Mouse (Mus musculus): ENCODE results near the gene Abca13. TPM values are rescaled to one million over a fixed set of nuclear protein-coding genes. Genes with fewer than 3 reads are reported as not detected.
A peak's percentile ranks its signal among the peaks of the same experiment; 100 is the strongest.

Abca13 gene
- polyA plus RNA-seq, 1 experiment from 2014 or later: 0.04 TPM

- H3K4me1 ChIP-seq (ENCODE audit: control insufficient read depth, insufficient read depth, low read length): no peaks in the 10 kb centered on the region
- H3K36me3 ChIP-seq (ENCODE audit: control insufficient read depth, insufficient read depth, low read length): no peaks in the 10 kb centered on the region
- no peak overlapping the region for H3K4me2 ChIP-seq (ENCODE audit: low read length)
- WGBS: 53% methylated on average over 1 of the region's 1 CpGs
- no peak overlapping the region for H3K9ac ChIP-seq (ENCODE audit: low read depth, low read length)
- no peaks in the 10 kb centered on the region for H3K27me3 ChIP-seq (ENCODE audit: control insufficient read depth, insufficient read depth, low read depth, low read length)
- H3K4me3 ChIP-seq (ENCODE audit: low read depth, low read length): no peak overlapping the region
- H3K9me3 ChIP-seq (replicated peaks; ENCODE audit: control insufficient read depth, low read length, poor library complexity, severe bottlenecking): no peaks in the 10 kb centered on the region
- peak; percentile 82 for ATAC-seq
- H3K27ac ChIP-seq (ENCODE audit: low read length): no peak overlapping the region
These were observed 400.1 kb downstream of the Abca13 start for GRCm38 (mm10) chr11:9591757-9592316.

GRCm38 (mm10) chr11:9597299-9597698, 405.6 kb downstream of the Abca13 start:
- Histone ChIP-seq H3K4me1 (ENCODE audit: control insufficient read depth, insufficient read depth, low read length) (no peaks in the 10 kb centered on the region), H3K9me3 (replicated peaks; ENCODE audit: control insufficient read depth, low read length, poor library complexity, severe bottlenecking) (no peaks in the 10 kb centered on the region), H3K27ac (ENCODE audit: low read length) (no peak overlapping the region), H3K4me2 (ENCODE audit: low read length) (no peak overlapping the region), H3K36me3 (ENCODE audit: control insufficient read depth, insufficient read depth, low read length) (no peaks in the 10 kb centered on the region), H3K4me3 (ENCODE audit: low read depth, low read length) (no peak overlapping the region), H3K27me3 (ENCODE audit: control insufficient read depth, insufficient read depth, low read depth, low read length) (no peaks in the 10 kb centered on the region), H3K9ac (ENCODE audit: low read depth, low read length) (no peak overlapping the region)
- no peak for ATAC-seq
- WGBS: 71% methylated on average over 2 of the region's 2 CpGs

DNA sequence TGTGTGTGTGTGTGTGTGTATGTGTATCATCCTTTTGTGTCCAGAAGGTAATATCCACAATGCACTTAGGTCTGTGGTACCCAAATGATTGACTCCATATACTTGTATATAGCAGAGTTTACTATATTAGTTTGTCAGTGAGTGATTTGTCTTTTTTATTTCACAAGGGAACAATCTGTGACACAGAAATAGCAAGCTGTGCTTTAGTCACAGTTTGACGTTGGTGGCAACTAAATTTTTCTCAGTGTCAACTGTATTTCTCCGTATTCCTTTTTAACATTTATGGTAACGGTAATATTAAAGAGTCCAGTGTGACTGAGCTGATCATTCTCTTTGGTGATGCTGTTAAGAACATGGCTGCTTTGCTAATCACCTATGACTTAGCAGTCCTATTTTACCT, 409.4 kb downstream of the Abca13 start:
- no peaks in the 10 kb centered on the region for H3K27me3 ChIP-seq (ENCODE audit: control insufficient read depth, insufficient read depth, low read depth, low read length)
- H3K9ac ChIP-seq (ENCODE audit: low read depth, low read length): no peak overlapping the region
- no peak overlapping the region for H3K4me2 ChIP-seq (ENCODE audit: low read length)
- ATAC-seq: no peak
- H3K27ac ChIP-seq (ENCODE audit: low read length): no peak overlapping the region
- 92% methylated on average over 3 of the region's 3 CpGs for WGBS
- H3K4me1 ChIP-seq (ENCODE audit: control insufficient read depth, insufficient read depth, low read length): no peaks in the 10 kb centered on the region
- H3K36me3 ChIP-seq (ENCODE audit: control insufficient read depth, insufficient read depth, low read length): no peaks in the 10 kb centered on the region
- no peaks in the 10 kb centered on the region for H3K9me3 ChIP-seq (replicated peaks; ENCODE audit: control insufficient read depth, low read length, poor library complexity, severe bottlenecking)
- H3K4me3 ChIP-seq (ENCODE audit: low read depth, low read length): no peak overlapping the region

DNA sequence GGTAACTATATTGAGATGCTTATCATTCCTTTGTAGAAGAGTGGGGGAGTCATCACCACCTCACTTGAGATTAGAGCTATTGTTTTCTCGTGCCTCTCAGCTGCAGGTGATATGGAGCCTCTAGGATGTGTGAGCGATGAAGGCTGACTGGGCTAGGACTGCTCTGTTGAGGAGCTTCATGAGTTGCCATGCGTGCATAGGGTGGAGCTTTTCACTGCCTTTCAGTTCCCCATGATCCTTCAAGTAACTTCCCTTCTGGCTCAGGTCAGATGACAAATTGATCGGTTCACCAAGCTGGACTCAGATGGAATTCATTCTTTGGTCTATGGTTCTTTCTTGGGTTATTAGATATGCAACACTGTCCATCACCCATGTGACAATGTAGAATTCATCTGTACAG, 410.4 kb downstream of the Abca13 start:
- H3K27ac ChIP-seq (ENCODE audit: low read length): no peak overlapping the region
- 86% methylated on average over 4 of the region's 4 CpGs for WGBS
- no peak overlapping the region for H3K9ac ChIP-seq (ENCODE audit: low read depth, low read length)
- ATAC-seq: no peak
- H3K4me2 ChIP-seq (ENCODE audit: low read length): no peak overlapping the region
- H3K27me3 ChIP-seq (ENCODE audit: control insufficient read depth, insufficient read depth, low read depth, low read length): no peaks in the 10 kb centered on the region
- H3K9me3 ChIP-seq (replicated peaks; ENCODE audit: control insufficient read depth, low read length, poor library complexity, severe bottlenecking): no peaks in the 10 kb centered on the region
- no peaks in the 10 kb centered on the region for H3K4me1 ChIP-seq (ENCODE audit: control insufficient read depth, insufficient read depth, low read length)
- no peaks in the 10 kb centered on the region for H3K36me3 ChIP-seq (ENCODE audit: control insufficient read depth, insufficient read depth, low read length)
- H3K4me3 ChIP-seq (ENCODE audit: low read depth, low read length): no peak overlapping the region

GRCm38 (mm10) chr11:9608249-9608648, 416.5 kb downstream of the Abca13 start:
- Histone ChIP-seq H3K9ac (ENCODE audit: low read depth, low read length) (no peak overlapping the region), H3K27me3 (ENCODE audit: control insufficient read depth, insufficient read depth, low read depth, low read length) (no peaks in the 10 kb centered on the region)
- ATAC-seq: peak; percentile 36; the same call in 1 of the 2 replicates

DNA sequence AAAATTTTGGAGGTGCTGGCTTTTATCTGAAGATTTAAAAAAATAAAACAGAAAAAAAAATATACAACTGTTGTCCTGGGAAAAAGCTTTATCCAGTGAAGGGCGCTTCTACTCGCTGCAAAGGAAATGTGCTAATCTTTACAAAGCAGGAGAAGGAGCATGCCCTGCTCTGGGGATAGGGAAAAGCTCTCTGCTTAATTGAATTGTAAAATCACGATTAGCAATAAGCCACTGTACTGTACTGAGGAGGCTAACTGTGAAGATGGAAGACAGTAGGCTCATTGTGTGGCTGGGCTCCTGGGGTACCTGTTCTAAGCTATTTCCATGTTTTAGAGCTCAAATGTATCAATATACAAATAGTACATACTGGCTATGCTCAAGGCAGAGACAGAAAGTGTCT, 417.3 kb downstream of the Abca13 start:
- H3K4me2 ChIP-seq (ENCODE audit: low read length): no peak overlapping the region
- H3K27ac ChIP-seq (ENCODE audit: low read length): no peak overlapping the region
- no peak overlapping the region for H3K4me3 ChIP-seq (ENCODE audit: low read depth, low read length)
- 44% methylated on average over 3 of the region's 3 CpGs for WGBS
- H3K4me1 ChIP-seq (ENCODE audit: control insufficient read depth, insufficient read depth, low read length): no peaks in the 10 kb centered on the region; the same call in 1 of the 2 replicates
- no peaks in the 10 kb centered on the region for H3K9me3 ChIP-seq (replicated peaks; ENCODE audit: control insufficient read depth, low read length, poor library complexity, severe bottlenecking)
- H3K27me3 ChIP-seq (ENCODE audit: control insufficient read depth, insufficient read depth, low read depth, low read length): no peaks in the 10 kb centered on the region
- peak; percentile 71; the same call in 1 of the 2 replicates for ATAC-seq
- no peak overlapping the region for H3K9ac ChIP-seq (ENCODE audit: low read depth, low read length)
- no peaks in the 10 kb centered on the region for H3K36me3 ChIP-seq (ENCODE audit: control insufficient read depth, insufficient read depth, low read length)

More at GRCm38 (mm10) chr11:9608249-9608648, 416.5 kb downstream of the Abca13 start:
- Histone ChIP-seq H3K9me3 (replicated peaks; ENCODE audit: control insufficient read depth, low read length, poor library complexity, severe bottlenecking) (no peaks in the 10 kb centered on the region), H3K36me3 (ENCODE audit: control insufficient read depth, insufficient read depth, low read length) (no peaks in the 10 kb centered on the region), H3K4me2 (ENCODE audit: low read length) (no peak overlapping the region), H3K27ac (ENCODE audit: low read length) (no peak overlapping the region), H3K4me3 (ENCODE audit: low read depth, low read length) (no peak overlapping the region), H3K4me1 (ENCODE audit: control insufficient read depth, insufficient read depth, low read length) (no peaks in the 10 kb centered on the region; the same call in 1 of the 2 replicates)

- no peaks in the 10 kb centered on the region for H3K9me3 ChIP-seq (replicated peaks; ENCODE audit: control insufficient read depth, low read length, poor library complexity, severe bottlenecking)
These were observed 424.4 kb downstream of the Abca13 start for GRCm38 (mm10) chr11:9616133-9616532.

DNA sequence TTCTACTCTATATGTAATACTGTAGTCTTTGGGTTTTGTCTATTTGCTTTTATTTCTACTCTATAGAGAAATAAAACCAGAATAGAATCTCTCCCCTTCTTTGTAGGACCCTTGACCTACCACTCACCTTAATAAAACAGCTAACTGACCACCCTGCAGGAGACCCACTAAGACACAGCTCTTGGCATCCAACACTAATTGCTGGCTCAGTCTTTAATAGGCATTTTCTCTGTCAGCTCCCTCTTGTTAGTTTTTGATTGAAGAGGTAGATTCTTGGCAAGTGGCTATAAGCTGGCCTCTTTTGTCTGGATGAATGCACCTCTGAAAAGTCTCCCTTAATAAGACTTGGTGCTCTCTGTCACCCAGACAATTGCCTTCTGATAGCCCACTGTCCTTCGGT, 424.9 kb downstream of the Abca13 start:
- no peak overlapping the region for H3K27ac ChIP-seq (ENCODE audit: low read length)
- H3K36me3 ChIP-seq (ENCODE audit: control insufficient read depth, insufficient read depth, low read length): no peaks in the 10 kb centered on the region
- no peaks in the 10 kb centered on the region for H3K9me3 ChIP-seq (replicated peaks; ENCODE audit: control insufficient read depth, low read length, poor library complexity, severe bottlenecking)
- no peaks in the 10 kb centered on the region for H3K4me1 ChIP-seq (ENCODE audit: control insufficient read depth, insufficient read depth, low read length)
- WGBS: 32% methylated on average over 1 of the region's 1 CpGs
- no peaks in the 10 kb centered on the region for H3K27me3 ChIP-seq (ENCODE audit: control insufficient read depth, insufficient read depth, low read depth, low read length)
- H3K4me3 ChIP-seq (ENCODE audit: low read depth, low read length): no peak overlapping the region
- H3K9ac ChIP-seq (ENCODE audit: low read depth, low read length): no peak overlapping the region
- H3K4me2 ChIP-seq (ENCODE audit: low read length): no peak overlapping the region
- no peak for ATAC-seq

More at GRCm38 (mm10) chr11:9616133-9616532, 424.4 kb downstream of the Abca13 start:
- 40% methylated on average over 2 of the region's 2 CpGs for WGBS
- no peak overlapping the region for H3K9ac ChIP-seq (ENCODE audit: low read depth, low read length)
- H3K4me2 ChIP-seq (ENCODE audit: low read length): no peak overlapping the region
- no peak overlapping the region for H3K27ac ChIP-seq (ENCODE audit: low read length)
- no peaks in the 10 kb centered on the region for H3K4me1 ChIP-seq (ENCODE audit: control insufficient read depth, insufficient read depth, low read length)
- H3K27me3 ChIP-seq (ENCODE audit: control insufficient read depth, insufficient read depth, low read depth, low read length): no peaks in the 10 kb centered on the region
- H3K4me3 ChIP-seq (ENCODE audit: low read depth, low read length): no peak overlapping the region
- ATAC-seq: no peak
- H3K36me3 ChIP-seq (ENCODE audit: control insufficient read depth, insufficient read depth, low read length): no peaks in the 10 kb centered on the region

GRCm38 (mm10) chr11:9619986-9620385, 428.2 kb downstream of the Abca13 start:
- Histone ChIP-seq H3K4me1 (ENCODE audit: control insufficient read depth, insufficient read depth, low read length) (no peaks in the 10 kb centered on the region), H3K27ac (ENCODE audit: low read length) (no peak overlapping the region), H3K27me3 (ENCODE audit: control insufficient read depth, insufficient read depth, low read depth, low read length) (no peaks in the 10 kb centered on the region), H3K9ac (ENCODE audit: low read depth, low read length) (no peak overlapping the region), H3K4me2 (ENCODE audit: low read length) (no peak overlapping the region), H3K36me3 (ENCODE audit: control insufficient read depth, insufficient read depth, low read length) (no peaks in the 10 kb centered on the region), H3K9me3 (replicated peaks; ENCODE audit: control insufficient read depth, low read length, poor library complexity, severe bottlenecking) (no peaks in the 10 kb centered on the region), H3K4me3 (ENCODE audit: low read depth, low read length) (no peak overlapping the region)
- ATAC-seq: no peak
- 41% methylated on average over 1 of the region's 1 CpGs for WGBS
